Mouse (Mus musculus) olfactory bulb, adult 2 months (tissue): Measurements from ENCODE around the gene Dupd1. TPM values are rescaled to one million over a fixed set of nuclear protein-coding genes. Genes with fewer than 3 reads are reported as not detected.

Experiments
- H3K27ac ChIP-seq: fragments of 200-500 bp; 2 replicates; pipeline ENCODE4 v1.5.1; 2012; ENCODE audit warnings: low read depth, low read length; ENCODE audit not compliant: insufficient read depth
- H3K4me1 ChIP-seq: fragments of 200-500 bp; 2 replicates; pipeline ENCODE4 v1.6.1; 2012; ENCODE audit warnings: low read length; ENCODE audit not compliant: control insufficient read depth, insufficient read depth
- H3K4me3 ChIP-seq: fragments of 200-500 bp; 2 replicates; pipeline ENCODE4 v1.5.1; 2012; ENCODE audit warnings: mild to moderate bottlenecking, low read depth, low read length, moderate library complexity; ENCODE audit not compliant: insufficient read depth
- CTCF ChIP-seq: fragments of 200-500 bp; IDR thresholded peaks from 2 replicates; pipeline ENCODE4 v1.5.1; 2012; ENCODE audit warnings: low read depth, mild to moderate bottlenecking, low read length, moderate library complexity; ENCODE audit not compliant: insufficient read depth
- POLR2A ChIP-seq: fragments of 200-500 bp; IDR thresholded peaks from 2 replicates; pipeline ENCODE4 v1.6.1; 2012; ENCODE audit warnings: mild to moderate bottlenecking, low read depth, low read length, moderate library complexity; ENCODE audit not compliant: insufficient read depth
- WGBS: fragments of 180-500 bp; shearing (Covaris S2); methylation state at CpG from one replicate; pipeline ENCODE4 v1.1.7; 2018; 5-methylcytosine and 5-hydroxymethylcytosine counted together
- polyA plus RNA-seq: library from polyadenylated mRNA; stranded (reverse); fragments of >200 nt; gene quantifications from 2 replicates; pipeline ENCODE4 v1.2.4, GENCODE M21; 2012; ENCODE audit warnings: low replicate concordance; ENCODE audit not compliant: missing spikeins, insufficient read depth, insufficient read length

The Dupd1 gene
- polyA plus RNA-seq, 1 experiment: not detected

- H3K27ac ChIP-seq: no peak overlapping the region
- 81% methylated on average over 15 of the region's 15 CpGs for WGBS
- H3K4me1 ChIP-seq: peaks cover 10% of the 10 kb centered on the region
- TF ChIP-seq POLR2A (no peak), CTCF (no peak)
- H3K4me3 ChIP-seq: no peak overlapping the region
These were observed 18.9 kb upstream of the Dupd1 start for GRCm38 (mm10) chr14:21733131-21733905.

DNA sequence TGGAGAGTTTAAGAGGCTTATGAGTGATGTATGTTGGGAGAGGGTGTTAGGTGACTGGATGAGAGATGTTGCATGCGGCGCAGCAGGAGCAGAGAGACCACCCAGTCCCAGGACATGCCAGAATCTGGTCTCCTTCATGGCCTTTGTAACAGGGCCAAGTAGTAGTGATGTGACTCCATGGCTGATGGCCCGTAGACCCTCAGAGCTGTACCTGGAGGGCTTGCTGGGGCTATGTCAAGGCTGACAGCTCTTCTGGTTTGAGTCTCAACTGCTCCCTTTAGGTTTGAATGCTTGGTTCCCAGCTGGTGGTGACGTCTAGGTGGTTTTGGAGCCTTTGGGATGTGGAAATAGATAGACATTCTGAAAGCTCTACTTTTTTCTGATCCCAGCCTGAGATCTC, 15.6 kb upstream of the Dupd1 start:
- H3K4me3 ChIP-seq: no peak overlapping the region
- TF ChIP-seq CTCF: no peak
- TF ChIP-seq POLR2A: no peak
- 92% methylated on average over 4 of the region's 4 CpGs for whole genome bisulfite sequencing
- H3K4me1 ChIP-seq: peaks cover 10% of the 10 kb centered on the region
- H3K27ac ChIP-seq: no peak overlapping the region

DNA sequence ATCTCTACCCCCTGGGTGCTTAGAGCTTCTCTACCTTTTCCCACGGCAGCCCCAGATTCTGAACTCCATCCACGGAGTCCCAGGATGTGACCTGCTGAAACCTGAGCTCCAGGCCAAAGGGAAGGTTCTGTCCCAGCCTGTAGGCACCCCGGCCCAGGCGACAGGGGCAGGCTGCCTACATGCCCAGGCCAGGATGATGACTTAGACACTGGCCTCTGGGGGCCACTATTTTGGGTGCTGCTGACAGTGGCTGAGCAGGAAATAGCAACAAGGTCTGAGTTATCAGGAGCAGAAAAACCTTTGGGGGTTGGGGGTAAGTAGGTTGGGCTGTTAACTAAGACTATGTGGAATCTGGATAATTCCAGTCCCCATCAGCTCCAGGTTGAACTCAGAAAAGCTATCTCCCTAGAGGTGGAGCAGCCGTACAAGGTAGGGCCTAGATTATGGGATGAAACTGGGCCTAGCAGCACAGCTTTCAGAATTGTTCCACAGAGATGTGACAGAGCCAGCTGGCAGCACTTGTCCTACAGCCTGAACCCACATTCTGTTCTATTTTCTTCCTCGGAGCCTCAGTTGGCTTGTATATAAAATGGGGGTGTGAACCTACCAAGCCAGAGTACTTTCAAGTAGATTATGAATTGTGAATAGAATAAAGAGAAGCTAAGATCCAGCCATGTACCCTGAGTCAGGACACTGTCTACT, 14.8 kb upstream of the Dupd1 start:
- TF ChIP-seq CTCF: no peak
- TF ChIP-seq POLR2A: no peak
- WGBS: 78% methylated on average over 6 of the region's 6 CpGs
- Histone ChIP-seq H3K4me3 (no peak overlapping the region), H3K4me1 (peaks cover 10% of the 10 kb centered on the region), H3K27ac (no peak overlapping the region)

DNA sequence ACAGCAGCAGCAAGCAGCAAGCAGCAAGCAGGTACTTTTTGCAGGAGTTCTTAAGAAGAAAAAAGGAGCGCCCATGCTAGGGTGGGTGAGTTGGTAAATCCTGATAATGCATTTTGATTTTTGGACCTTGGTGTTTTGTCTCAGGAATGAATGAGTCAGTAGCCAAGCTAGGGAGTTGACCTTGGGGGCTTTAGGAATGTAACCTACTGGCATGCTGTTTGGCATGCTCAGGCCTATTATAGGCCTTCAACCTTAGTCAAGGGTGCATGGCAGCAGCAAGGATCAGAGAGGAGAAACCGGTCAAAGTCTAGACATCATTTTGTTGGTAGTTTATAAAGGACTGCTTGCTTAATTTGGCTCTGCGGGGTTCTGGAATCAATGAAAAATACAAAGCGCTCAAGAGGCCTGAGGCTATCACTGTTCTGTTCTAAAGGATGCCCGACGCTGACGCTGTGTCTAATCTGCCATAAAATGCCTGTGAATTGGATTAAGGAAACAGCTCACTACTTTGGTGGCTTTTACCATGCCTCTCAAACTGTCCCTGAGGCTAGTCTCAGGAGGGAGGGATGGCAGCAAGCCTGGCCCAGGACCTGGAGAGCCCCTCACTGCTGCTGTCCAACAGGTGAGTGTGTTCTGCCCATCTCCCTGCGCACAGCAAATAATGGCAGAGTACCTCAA, 7.8 kb upstream of the Dupd1 start:
- WGBS: 84% methylated on average over 8 of the region's 8 CpGs
- no peaks in the 10 kb centered on the region; the same call in 1 of the 2 replicates for H3K4me1 ChIP-seq
- TF ChIP-seq CTCF (no peak), POLR2A (no peak)
- no peak overlapping the region for H3K27ac ChIP-seq
- no peak overlapping the region for H3K4me3 ChIP-seq

GRCm38 (mm10) chr14:21720430-21721205, 6.2 kb upstream of the Dupd1 start:
- WGBS: 89% methylated on average over 4 of the region's 4 CpGs
- TF ChIP-seq CTCF (no peak), POLR2A (no peak)
- Histone ChIP-seq H3K27ac (no peak overlapping the region), H3K4me3 (no peak overlapping the region), H3K4me1 (no peaks in the 10 kb centered on the region; the same call in 1 of the 2 replicates)

- no peak overlapping the region for H3K4me3 ChIP-seq
- H3K4me1 ChIP-seq: no peaks in the 10 kb centered on the region; the same call in 1 of the 2 replicates
- H3K27ac ChIP-seq: no peak overlapping the region
- no peak for TF ChIP-seq CTCF
- no peak for TF ChIP-seq POLR2A
- 70% methylated on average over 17 of the region's 17 CpGs for WGBS
These were observed 5.4 kb upstream of the Dupd1 start for GRCm38 (mm10) chr14:21719646-21720383.

DNA sequence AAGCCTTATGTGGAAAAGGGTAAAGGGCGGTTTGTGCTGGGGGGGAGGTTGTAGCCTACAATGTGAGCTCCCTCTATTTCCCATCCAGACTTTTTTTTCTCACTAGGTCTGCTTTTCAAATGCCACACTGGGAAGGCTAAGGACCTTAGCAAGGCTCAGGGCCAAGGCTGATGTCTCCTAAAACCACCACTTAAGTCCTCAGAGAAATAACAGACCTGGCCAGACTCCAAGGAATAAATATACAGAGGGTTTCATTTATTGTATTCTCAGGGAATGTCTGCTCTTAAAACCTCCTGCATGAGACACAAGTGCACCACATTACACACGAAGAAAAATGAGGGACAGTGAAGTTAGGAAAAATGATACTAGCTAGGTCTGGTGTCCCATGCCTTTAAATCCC, 3.1 kb downstream of the Dupd1 start:
- Histone ChIP-seq H3K4me3 (no peak overlapping the region), H3K4me1 (peaks cover 23% of the 10 kb centered on the region), H3K27ac (peak overlapping the region; percentile 12)
- 42% methylated on average over 2 of the region's 2 CpGs for WGBS
- TF ChIP-seq POLR2A (no peak), CTCF (no peak)

- WGBS: 95% methylated on average over 2 of the region's 2 CpGs
These were observed 4.8 kb downstream of the Dupd1 start for GRCm38 (mm10) chr14:21709545-21709944.

More at GRCm38 (mm10) chr14:21709545-21709944, 4.8 kb downstream of the Dupd1 start:
- peaks cover 23% of the 10 kb centered on the region for H3K4me1 ChIP-seq
- 0 out of 2 replicates have a peak overlapping the region, but pooled peaks have one; percentile 4 for H3K27ac ChIP-seq
- H3K4me3 ChIP-seq: no peak overlapping the region
- no peak for TF ChIP-seq CTCF
- no peak for TF ChIP-seq POLR2A
